Mouse (Mus musculus): Measurements from ENCODE around the gene Pigo.

DNA sequence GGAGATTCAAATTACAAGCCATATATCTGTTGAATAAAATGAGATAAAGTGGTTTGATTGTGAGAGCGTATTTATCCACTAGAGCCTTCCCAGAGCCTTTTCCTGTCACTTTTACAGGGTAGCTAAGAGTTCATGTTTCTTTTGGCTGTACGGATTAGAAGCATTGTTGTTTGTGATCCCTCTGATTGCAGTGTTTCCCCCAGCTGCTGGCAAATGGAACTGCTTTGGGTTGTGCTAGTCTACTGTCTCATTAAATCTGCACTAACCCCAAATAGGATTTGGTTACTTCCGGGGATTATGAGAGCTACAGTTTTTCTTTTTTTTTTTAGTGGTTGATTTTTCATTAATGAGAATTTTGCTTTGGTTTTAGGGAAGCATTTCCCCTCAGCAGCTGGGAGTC lies 34.7 kb upstream of the Pigo start:
- no peak for TF ChIP-seq POLR2A (IDR thresholded peaks at IDR 0.05; ENCODE audit: borderline replicate concordance, extremely low read depth, low read depth, low read length)
- no peak for TF ChIP-seq CTCF (IDR thresholded peaks at IDR 0.05; ENCODE audit: insufficient read depth, low read length)

All from lung, adult 2 months (tissue).